Mouse (Mus musculus): Measurements from ENCODE around the gene Elmo1.
A peak's percentile ranks its signal among the peaks of the same experiment; 100 is the strongest.

Gene Elmo1

GRCm38 (mm10) chr13:20335051-20335888 lies 244.9 kb downstream of the Elmo1 start:
- DNase-seq = no peak

GRCm38 (mm10) chr13:20335889-20336497 lies 245.6 kb downstream of the Elmo1 start:
- no peak for DNase-seq

DNA sequence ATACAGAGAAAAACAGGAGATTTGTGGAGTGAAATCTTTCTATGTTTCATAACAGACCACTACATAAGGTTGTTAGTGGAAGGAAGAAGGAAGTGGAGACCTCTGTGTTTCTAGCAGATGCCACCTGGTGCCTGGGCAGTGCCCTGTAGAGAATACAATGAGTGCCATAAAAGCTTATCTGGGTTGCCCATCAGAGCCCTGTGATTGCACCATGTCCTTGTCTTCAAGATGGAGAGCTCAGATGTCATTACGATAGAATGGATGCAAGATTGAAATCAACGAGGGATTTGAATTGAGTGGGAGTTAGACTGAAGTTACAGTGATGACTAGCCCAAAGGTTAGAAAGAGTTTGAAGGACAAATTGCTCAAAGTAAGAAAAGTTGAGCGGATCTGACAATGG lies 252.5 kb downstream of the Elmo1 start:
- no peak for DNase-seq

DNA sequence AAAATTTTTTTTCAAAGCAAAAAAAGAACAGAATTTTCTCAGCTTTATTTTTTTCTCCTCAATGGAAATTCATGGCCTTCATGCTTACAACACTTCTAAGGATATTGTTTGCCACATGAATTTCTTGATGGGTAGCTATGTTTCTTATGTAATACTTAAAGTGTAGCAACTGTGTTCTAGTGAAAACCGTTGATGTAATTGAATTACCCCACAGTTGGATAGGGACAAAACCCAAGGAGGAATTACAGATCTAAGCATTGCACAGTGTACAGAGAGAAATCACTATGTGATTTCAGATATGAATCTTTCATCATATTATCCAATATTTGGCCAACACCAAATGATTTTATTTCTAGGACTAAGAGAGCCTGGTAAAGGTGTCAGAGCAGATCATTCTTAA lies 259.4 kb downstream of the Elmo1 start:
- no peak for DNase-seq

- DNase-seq = no peak
These were observed 262.2 kb downstream of the Elmo1 start for GRCm38 (mm10) chr13:20352631-20353030.

DNA sequence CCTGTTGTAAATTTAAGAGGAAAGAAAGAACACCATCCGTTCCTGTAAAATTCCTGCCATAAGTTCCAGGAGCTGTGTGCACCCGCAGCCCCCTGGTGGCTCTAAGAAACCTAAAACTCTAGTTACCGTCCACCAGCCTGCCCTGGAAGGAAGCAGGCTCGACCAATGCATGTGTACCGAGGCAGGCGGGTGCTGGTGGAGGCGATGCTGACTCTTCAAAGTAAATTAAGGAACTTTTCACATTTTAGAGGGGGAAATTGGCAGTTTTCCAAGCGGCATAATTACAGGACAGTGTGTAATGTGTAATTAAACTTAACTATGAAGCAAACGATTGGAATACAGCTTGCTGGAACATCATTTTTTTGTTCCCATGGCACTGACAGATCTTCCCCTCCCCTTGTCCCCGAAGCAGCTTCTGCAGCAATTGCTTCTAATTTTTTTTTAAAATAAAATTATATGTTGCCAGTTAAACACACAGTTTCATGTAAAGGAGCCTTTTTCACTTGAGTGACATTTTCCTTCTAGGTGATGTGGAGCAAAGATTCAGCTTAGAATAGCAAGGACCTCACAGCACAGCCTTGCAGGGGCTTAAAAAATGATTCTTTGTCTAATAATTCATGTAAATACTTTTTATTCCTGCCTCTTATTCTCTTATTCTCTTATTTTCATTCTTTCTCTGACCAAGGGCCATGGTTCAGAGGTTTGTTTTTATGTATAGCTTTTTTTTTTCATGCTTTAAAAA lies 263.6 kb downstream of the Elmo1 start:
- no peak for DNase-seq

DNA sequence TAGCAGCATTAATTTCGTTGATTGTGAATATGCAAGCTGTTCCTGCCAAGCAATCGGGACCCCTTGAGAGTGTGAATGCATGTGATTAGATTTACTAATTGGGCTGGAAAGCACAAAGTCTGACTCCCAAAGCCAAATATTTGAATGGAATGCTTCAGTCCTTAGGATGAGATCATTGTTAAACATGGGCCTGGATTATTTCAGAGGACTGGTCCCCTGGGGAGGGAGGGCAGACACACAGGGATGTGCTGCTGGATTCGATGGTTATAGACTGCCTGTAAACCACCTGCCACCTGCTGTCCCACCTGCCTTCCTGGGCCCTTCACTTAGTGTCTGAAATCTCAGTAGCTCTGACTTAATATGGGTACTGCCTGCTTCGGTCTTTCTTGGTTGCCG lies 264.2 kb downstream of the Elmo1 start:
- no peak for DNase-seq

GRCm38 (mm10) chr13:20362541-20362940 lies 272.1 kb downstream of the Elmo1 start:
- no peak for DNase-seq

- no peak for DNase-seq
These were observed 275.6 kb downstream of the Elmo1 start for GRCm38 (mm10) chr13:20365828-20366593.

- DNase-seq = no peak
These were observed 279.8 kb downstream of the Elmo1 start for GRCm38 (mm10) chr13:20370036-20370802.

DNA sequence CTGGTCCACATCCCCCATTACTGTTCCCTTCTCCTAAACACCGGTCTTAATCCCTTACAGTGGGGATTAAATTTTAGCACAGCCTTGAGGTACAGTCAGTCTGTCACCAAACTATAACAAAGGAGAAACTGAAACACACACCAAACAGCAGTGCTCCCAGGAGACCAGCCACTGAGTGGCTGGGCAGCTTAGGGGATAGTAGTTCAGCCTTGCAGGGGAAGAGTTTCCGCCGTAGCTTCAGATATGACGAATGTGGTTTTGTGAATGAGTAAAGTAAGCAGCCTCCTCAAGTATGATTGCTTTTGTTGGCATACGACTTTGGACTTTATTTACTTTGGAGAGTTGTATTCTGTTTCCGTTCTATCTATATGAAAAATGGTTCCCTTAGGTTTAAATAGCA lies 281.1 kb downstream of the Elmo1 start:
- DNase-seq = no peak

DNA sequence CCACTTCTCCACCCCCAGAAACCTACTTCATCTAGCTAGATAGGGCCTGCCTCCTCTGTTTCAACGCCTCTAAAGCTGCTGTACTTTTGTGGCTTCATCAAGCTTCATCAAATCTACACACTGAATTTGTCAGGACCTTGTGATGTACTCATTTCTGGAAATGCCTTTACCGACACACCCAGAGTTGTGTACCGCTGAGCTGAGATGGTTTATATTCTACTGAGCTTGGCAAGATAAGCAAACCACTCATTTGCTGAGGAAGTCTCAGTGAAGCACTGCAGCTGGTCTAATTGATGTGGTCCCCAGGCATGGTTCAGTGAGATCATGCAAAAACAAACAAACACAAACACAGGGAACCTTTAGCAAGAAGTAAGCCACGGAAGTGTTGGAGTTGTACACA lies 281.9 kb downstream of the Elmo1 start:
- DNase-seq = no peak

GRCm38 (mm10) chr13:20378869-20379268 lies 288.5 kb downstream of the Elmo1 start:
- no peak for DNase-seq

- no peak for DNase-seq
These were observed 293.5 kb downstream of the Elmo1 start for GRCm38 (mm10) chr13:20383875-20384274.

DNA sequence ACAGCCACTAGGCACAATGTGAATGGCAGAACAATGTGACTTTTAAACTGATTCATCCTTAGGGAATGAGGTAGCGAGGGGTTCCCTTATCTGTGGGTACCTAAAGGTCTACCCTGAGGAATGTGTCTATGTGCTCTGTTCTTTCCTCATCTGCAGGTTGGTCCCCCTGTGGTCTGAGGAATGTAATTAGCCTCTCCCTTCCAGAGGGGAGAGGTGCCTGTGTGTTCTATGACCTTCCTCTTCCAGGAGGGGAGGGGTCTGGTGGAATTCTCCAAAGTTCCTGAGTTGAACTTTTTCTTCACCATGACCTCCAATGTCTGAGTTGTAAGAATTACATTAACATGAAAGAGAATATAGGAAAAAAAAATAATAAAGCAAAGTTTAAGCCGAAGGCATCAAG lies 294.4 kb downstream of the Elmo1 start:
- DNase-seq = no peak

DNA sequence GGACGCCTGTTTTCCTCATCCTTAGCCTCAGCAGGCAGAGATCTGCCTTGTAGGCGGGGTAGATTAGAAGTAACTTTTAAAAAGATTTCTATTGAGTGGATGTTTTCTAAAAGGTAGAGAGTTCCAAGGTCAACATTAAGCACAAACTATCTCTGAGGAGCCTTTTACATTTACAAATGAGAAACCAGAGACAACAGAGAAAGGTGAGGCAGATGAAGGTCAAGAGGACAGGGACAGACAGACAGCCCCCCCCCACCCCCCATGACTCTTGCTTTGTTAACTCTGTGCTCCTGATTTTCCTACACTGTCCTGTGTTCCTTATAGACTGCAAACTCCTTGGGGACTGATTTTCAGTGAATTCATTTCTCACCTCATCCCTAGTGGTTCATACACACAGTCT lies 295.0 kb downstream of the Elmo1 start:
- DNase-seq = no peak

GRCm38 (mm10) chr13:20386462-20387141 lies 296.2 kb downstream of the Elmo1 start:
- peak in 1 of 2 experiments; percentile 17 for DNase-seq

DNA sequence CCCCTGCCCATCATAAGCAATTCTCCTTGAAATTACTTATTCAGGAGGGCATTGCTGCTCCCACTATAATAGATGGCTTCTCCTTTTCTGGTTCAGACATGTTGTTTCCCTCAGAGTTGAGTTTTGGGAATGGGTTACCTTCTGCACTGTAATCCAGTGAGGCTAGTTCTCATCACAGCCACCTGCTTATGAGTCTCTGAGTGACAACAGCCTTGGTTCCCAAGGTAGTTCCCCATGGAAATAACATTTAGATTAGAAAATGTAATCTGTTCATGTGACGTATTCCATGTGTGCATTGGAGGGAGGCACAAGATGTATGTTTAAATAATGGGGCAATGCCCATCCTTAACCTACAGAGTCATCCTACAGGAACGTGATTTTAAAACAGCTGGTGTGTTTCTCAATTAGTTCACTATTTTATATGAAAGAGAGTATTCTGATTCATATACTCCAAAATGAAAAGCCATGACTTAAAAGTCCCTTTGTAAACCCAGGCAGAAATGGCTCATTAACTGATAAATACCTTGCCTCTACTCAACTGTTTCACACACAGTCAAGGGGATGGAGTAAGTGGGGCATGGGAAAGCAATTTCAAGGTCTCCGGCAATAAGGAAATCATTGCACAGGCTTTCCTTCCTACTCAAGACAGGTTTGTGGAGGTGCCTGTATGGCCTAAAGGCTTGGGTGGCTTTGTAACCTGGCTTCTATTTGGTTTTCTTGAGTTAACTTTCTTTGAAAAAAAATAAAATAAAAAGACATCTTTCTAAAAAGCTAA lies 302.6 kb downstream of the Elmo1 start:
- DNase-seq = no peak

DNA sequence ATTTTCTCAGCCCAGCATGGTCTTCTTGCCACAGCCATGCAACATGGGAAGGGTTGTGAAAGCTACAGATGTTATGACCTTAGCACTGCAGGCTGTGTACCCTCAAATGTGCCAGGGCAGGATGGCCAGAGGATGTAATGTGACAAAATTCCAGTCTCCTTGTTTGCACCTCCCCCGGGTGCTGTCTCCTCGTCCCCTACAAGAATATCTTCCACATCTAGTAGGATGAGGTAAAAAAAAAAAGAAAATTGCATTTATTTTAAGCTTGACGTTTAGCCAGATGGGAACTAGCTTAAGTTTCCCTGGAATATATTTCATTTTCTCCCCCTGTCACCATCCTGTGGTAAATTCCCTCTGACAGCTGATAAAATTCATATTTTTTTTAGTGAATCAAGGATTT lies 307.3 kb downstream of the Elmo1 start:
- DNase-seq = no peak

DNA sequence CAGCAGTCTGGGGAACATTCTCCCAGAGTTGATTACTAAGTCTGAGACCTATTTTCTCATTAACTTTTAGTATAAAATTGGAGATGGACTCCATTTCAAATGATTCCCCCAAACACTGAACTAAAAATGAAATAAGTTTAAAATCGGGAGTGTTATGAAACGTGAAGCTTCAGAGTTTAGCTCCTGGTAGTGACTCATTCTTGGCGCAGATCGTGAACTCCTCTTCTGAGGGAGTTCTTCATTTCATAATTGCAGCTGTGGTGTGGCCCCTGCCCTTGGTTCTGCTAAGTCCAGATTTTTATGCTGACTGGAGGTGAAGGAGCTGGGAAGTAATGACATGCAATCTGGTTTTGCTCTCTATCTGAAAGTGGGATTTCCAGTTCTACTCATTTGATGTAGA lies 307.9 kb downstream of the Elmo1 start:
- no peak for DNase-seq

DNA sequence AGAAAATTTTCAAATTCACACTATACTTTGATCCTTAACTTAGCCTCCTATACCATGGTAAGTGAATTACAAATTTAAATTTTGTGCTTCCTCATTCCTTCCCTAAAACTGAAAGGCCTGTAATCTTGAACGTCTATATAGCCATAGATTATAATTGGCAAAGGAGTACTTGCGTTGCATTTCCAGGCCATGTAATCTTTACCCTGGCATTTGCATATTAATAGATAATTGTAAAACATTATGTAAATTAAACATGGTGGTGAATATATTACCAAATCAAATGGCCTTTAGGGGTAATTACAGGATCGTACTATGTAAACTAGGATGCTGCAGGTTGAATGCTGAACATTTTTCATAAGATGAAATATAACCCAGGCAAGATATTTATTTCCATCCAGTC lies 314.1 kb downstream of the Elmo1 start:
- DNase-seq = no peak
